Mouse (Mus musculus) layer of hippocampus, postnatal 25 days (tissue): ENCODE data around the gene Stat4. TPM values are rescaled to one million over a fixed set of nuclear protein-coding genes. Genes with fewer than 3 reads are reported as not detected.

ENCODE experiments used
- DNase-seq, 2 experiments: peaks; one replicate each; pipeline ENCODE4 v3.0.0; 2022; ENCODE audit warnings: mixed read lengths in 2 of 2, low spot score in 1 of 2; ENCODE audit errors: extremely low spot score in 1 of 2
- total RNA-seq, 2 experiments: library from RNA; stranded (reverse); gene quantifications; 2 replicates each; pipeline ENCODE4 v1.2.3; 2021

Stat4 gene
- total RNA-seq: under 1 TPM; 0.31 to 0.71 TPM

DNA sequence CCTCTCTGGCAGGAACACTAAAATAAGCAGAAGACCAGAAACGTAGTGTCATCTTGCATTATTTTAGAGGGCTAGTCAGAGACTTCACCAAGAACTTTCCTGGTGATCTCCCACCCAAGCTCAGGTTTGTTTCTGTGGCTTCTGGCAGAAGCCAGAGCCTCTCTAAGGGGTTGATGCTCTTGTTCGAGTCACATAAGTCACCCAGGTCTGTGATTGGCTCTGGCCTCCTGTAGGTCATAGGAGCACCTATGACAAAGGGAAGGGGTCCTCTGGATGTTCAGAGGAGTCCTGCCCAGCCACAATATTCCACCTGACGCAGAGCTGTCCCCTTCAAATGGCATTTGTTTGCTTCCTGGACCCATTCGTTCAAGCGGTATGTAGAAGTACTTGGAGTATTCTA, at the start of gene Stat4:
TSS of gene Stat4 (plus strand) at position 301 of the 400 bp plus-strand sequence.
- DNase-seq: no peak

DNA sequence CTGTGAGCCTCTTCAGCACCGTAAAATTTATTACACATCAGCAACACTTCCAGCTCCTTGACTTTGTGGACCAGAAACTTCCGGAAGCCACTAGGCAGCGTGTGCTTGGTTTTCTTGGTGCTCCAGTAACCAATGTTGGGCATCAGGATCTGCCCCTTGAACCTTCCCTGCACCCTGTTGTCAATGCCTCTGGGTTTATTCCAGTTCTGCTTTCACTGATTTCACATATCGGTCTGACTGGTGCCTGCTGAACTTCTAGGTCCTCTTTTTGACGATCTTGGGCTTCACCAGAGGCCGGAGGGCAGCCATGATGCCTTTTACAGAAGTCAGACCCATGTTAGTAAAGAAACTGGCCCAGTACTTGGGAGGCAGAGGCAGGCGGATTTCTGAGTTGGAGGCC, 48.6 kb upstream of the Stat4 start:
- no peak for DNase-seq

DNA sequence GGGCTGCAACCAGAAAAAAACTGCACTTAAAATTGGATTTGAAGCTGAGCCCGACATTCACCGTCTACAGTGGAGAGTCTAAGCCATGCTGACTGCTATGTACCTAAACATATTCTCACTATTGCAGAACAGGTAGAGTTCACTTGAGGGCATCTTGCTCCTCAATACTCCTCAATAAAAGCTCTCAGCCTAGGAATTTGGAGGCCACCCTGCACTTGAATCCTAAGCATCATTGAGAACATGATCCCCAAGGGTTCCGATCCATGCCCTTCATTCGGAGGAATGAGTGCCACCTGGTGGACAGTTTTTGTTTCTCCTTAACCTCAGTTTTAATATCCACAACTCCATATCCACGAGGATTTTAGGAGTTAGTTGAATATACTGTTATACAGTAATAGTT, 42.2 kb upstream of the Stat4 start:
- peak in 1 of 2 experiments; percentile 59 for DNase-seq

GRCm38 (mm10) chr1:51947116-51947515, 39.8 kb upstream of the Stat4 start:
- no peak for DNase-seq

GRCm38 (mm10) chr1:51964647-51965046, 22.3 kb upstream of the Stat4 start:
- DNase-seq: no peak

GRCm38 (mm10) chr1:51968994-51969393, 18.0 kb upstream of the Stat4 start:
- DNase-seq: peak in 1 of 2 experiments; percentile 4

GRCm38 (mm10) chr1:51970182-51970581, 16.8 kb upstream of the Stat4 start:
- no peak for DNase-seq

DNA sequence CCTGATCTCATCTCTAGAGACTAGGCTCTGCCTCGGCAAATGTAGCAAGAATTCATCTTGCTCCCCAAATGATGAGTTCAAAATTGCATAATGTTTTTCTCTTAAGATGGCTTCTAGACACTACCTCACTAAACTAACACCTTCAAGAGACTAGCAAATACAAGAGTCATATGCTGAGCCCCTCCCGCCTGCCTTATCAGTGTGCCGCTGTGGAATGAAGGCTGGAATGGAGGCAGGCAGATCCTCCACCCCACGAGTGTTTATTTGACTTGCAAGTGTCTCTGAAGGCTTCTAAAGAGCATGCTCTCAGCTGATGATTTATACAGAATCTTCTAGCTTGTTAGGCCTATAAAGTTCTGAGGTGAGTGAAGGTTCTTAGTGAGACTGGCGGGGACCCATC, 11.4 kb upstream of the Stat4 start:
- DNase-seq: no peak

DNA sequence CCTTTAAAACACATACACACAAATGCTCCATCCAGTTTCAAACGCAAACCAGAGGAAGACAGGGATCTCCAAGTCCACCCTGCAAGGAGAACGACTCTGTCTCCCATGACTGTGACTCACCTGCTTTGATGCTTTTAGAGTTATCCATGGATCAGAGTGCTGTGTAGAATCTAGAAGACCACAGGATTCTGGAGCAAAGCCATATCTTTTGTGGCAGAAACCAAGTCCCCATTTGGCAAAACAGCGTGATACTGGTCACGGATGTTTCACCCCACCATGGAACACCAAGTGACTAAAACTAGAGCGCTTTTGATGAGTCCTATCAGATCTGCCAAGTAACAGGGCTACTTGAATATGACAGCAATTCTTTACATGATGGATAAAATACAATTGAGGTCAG, 7.9 kb upstream of the Stat4 start:
- DNase-seq: no peak

DNA sequence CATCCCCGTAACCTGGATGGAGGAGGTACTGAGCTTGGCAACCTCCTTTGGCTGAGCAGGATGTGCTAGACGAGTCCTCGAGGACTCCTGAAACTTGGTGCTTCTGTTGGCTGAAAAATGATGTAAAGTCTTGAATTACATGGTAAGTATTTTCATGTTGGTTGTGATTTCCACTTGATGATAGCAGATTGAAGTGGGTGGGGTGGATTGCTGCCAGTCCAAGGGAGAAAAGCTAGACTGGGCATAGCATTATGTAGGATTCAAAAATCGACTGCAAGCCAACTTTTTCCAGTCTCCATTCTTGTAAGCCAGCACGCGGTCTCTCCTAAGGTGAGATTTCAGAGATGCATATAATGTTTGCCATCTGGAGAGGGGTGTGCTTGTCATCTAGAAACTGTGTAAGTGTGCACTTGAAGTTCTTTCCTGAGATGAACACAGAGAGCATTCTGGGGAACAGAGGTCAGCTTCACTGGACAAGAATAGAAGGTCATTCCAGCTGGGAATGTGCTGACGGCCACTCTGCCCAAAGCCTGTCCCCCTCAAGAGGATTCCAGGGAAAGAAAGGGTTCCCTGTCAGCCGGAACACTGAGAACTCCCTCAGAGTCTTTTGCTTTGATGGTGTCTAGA, 5.1 kb downstream of the Stat4 start:
- peak in 1 of 2 experiments; percentile 22 for DNase-seq

DNA sequence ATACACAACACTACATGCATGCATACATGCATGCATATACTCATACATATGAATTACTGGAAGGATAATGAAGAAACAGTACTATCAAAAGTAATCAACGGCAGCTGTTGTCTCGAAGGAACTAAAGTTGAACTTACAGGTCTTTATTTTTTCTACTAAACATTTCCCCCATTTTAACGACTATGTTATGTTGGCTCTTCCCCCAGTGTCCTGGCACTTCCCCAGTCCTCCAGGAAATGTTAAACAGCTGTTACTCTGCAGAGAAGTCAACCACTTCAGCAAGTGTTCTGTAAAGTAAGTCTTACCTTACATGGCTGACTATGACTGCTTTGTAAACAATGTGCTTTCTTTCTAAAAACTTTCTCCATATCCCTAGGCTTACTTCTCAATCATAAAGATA, 9.1 kb downstream of the Stat4 start:
- DNase-seq: no peak

- no peak for DNase-seq
Measured at GRCm38 (mm10) chr1:51996751-51997659, 10.1 kb downstream of the Stat4 start.

- DNase-seq: peak; percentile 16 to 66
Measured at GRCm38 (mm10) chr1:51998542-51998941, 11.6 kb downstream of the Stat4 start.

DNA sequence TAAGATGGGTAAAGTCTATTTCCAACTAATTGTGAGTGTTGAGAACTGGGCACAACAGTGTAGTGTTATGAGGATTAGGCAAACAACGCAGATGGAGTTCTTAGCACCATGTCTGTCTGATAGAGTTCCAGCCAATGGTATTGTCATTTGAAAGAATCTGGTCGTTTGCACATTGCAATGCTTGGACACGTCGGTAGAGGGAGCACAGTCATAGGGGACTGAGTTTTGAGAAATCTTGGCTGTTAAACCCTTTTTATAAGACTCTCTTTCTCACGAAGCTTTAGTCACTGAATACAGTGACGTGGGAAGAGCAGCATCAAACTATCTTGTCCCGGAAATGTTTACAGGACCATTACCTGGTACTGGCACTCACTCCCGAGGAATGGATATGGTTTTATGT, 17.1 kb downstream of the Stat4 start:
- DNase-seq: peak; percentile 64 to 88

GRCm38 (mm10) chr1:52008443-52008842, 21.5 kb downstream of the Stat4 start:
- no peak for DNase-seq

GRCm38 (mm10) chr1:52008947-52009346, 22.0 kb downstream of the Stat4 start:
- no peak for DNase-seq

GRCm38 (mm10) chr1:52010741-52011140, 23.8 kb downstream of the Stat4 start:
- no peak for DNase-seq

GRCm38 (mm10) chr1:52011227-52011626, 24.3 kb downstream of the Stat4 start:
- no peak for DNase-seq

DNA sequence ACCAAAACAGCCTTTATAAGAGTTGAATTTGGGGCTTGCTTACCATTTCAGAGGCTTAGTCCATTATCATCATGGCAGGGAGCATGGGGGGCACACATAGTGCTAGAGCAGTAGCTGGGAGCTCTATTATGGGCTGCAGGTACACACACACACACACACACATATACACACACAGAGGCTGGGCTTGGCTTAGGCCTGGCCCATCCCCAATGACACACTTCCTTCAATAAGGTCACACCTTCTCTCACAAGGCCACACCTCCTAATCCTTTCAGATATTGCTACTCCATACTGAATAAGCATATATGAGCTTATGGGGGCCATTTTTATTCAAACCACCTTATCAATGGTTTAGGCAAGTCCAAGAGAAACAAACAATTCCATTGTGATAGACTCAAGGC, 25.3 kb downstream of the Stat4 start:
- DNase-seq: no peak

- no peak for DNase-seq
Measured at GRCm38 (mm10) chr1:52012757-52013156, 25.8 kb downstream of the Stat4 start.

GRCm38 (mm10) chr1:52019621-52020020, 32.7 kb downstream of the Stat4 start:
- no peak for DNase-seq
